Mouse (Mus musculus) thymus, adult 2 months (tissue): ENCODE measurements around the gene Atl1. TPM values are rescaled to one million over a fixed set of nuclear protein-coding genes. Genes with fewer than 3 reads are reported as not detected.

ENCODE experiments used
- DNase-seq: peaks from one replicate; pipeline ENCODE4 v3.0.0; 2021
- H3K27ac ChIP-seq: fragments of 200-500 bp; 2 replicates; pipeline ENCODE4 v1.5.1; 2012; ENCODE audit warnings: low read length, control low read depth; ENCODE audit not compliant: control insufficient read depth, insufficient read depth
- H3K27me3 ChIP-seq: fragments of 200-500 bp; 2 replicates; pipeline ENCODE4 v1.6.1; 2012; ENCODE audit warnings: mild to moderate bottlenecking, low read length, moderate library complexity, mixed read lengths; ENCODE audit not compliant: control insufficient read depth, insufficient read depth
- H3K36me3 ChIP-seq: fragments of 200-500 bp; 2 replicates; pipeline ENCODE4 v1.6.1; 2012; ENCODE audit warnings: mild to moderate bottlenecking, low read length, moderate library complexity; ENCODE audit not compliant: control insufficient read depth, insufficient read depth
- H3K4me1 ChIP-seq: fragments of 200-500 bp; replicated peaks from 2 replicates; pipeline ENCODE4 v1.6.1; 2012; ENCODE audit warnings: low read length; ENCODE audit not compliant: control insufficient read depth, insufficient read depth
- H3K4me3 ChIP-seq: fragments of 200-500 bp; 2 replicates; pipeline ENCODE4 v1.5.1; 2012; ENCODE audit warnings: mild to moderate bottlenecking, low read length, control low read depth, moderate library complexity; ENCODE audit not compliant: control insufficient read depth, insufficient read depth
- CTCF ChIP-seq: fragments of 200-500 bp; IDR thresholded peaks from 2 replicates; pipeline ENCODE4 v1.5.1; 2012; ENCODE audit warnings: mild to moderate bottlenecking, control low read depth, low read length, moderate library complexity, borderline replicate concordance; ENCODE audit not compliant: control insufficient read depth, poor library complexity, insufficient read depth; ENCODE audit errors: extremely low read depth
- POLR2A ChIP-seq: fragments of 200-500 bp; IDR thresholded peaks from 2 replicates; pipeline ENCODE4 v1.6.1; 2012; ENCODE audit warnings: mild to moderate bottlenecking, low read length, control low read depth, moderate library complexity; ENCODE audit not compliant: control insufficient read depth, poor library complexity, insufficient read depth; ENCODE audit errors: extremely low read depth
- WGBS: fragments of 180-500 bp; shearing (Covaris S2); methylation state at CpG from one replicate; pipeline ENCODE4 v1.1.7; 2018; 5-methylcytosine and 5-hydroxymethylcytosine counted together
- polyA plus RNA-seq: library from polyadenylated mRNA; depleted of rRNA; stranded (reverse); fragments of >200 nt; gene quantifications from 2 replicates; pipeline ENCODE4 v1.2.3, GENCODE M21; 2012

Gene Atl1
- polyA plus RNA-seq, 1 experiment = 0.75 TPM

- H3K4me1 ChIP-seq = peaks cover 10% of the 10 kb centered on the region
- H3K36me3 ChIP-seq = no peaks in the 10 kb centered on the region
- 19% methylated on average over 5 of the region's 5 CpGs for WGBS
- peak overlapping the region; percentile 37 for H3K4me3 ChIP-seq
- TF ChIP-seq CTCF (no peak), POLR2A (no peak)
- H3K27me3 ChIP-seq = peaks cover 2% of the 10 kb centered on the region; the same call in 1 of the 2 replicates
- no peak for DNase-seq
- H3K27ac ChIP-seq = peak overlapping the region; percentile 20; the same call in 1 of the 2 replicates
Observed at GRCm38 (mm10) chr12:69890476-69890875, 1.9 kb upstream of the Atl1 start.

DNA sequence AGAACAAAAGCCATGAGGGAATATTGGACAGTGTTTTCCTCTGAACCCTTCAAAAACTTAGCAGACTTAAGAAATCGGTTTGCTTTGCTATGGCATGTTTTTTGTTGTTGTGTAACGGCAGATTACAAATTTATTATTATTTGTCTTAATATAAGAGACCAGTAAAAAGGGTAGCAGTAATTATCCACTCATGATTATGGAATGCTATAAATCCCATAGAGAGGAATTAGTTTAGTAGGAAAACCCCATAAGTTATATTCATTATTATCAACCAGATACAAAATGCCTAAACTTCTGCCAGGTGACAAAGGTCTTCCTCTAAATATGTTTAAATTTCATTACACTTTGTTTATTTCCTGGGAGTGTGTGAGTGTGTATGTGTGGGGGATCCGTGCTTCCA, 693 bp upstream of the Atl1 start:
- no peaks in the 10 kb centered on the region; the same call in 1 of the 2 replicates for H3K27me3 ChIP-seq
- WGBS = 75% methylated on average over 3 of the region's 3 CpGs
- H3K4me1 ChIP-seq = peaks cover 10% of the 10 kb centered on the region
- no peak for DNase-seq
- H3K27ac ChIP-seq = no peak overlapping the region
- peak overlapping the region; percentile 80 for H3K4me3 ChIP-seq
- TF ChIP-seq CTCF (no peak), POLR2A (no peak)
- no peaks in the 10 kb centered on the region for H3K36me3 ChIP-seq

DNA sequence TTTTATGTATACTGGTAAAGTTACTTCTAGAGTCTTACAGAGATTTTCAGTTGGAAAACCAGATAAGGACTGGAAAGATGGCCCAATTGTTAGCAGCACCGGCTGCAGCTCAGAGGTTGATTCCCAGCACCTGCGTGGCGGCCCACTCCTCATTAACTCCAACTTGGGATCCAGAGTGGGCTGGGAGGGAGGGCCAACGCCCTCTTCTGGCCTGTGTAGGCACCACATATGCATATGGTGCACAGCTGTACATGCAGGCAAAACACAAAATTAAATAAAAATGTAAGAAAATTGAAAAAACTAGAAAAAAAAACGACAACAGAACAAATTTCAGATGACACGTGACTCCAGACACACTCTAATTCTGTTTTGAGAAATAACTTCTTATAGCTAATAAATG, 1.5 kb downstream of the Atl1 start:
- peaks cover 10% of the 10 kb centered on the region for H3K4me1 ChIP-seq
- no peak overlapping the region for H3K4me3 ChIP-seq
- TF ChIP-seq POLR2A = no peak
- TF ChIP-seq CTCF = peak; percentile 48; the same call in 1 of the 2 replicates
- WGBS = 81% methylated on average over 6 of the region's 6 CpGs
- H3K36me3 ChIP-seq = no peaks in the 10 kb centered on the region
- no peak overlapping the region for H3K27ac ChIP-seq
- H3K27me3 ChIP-seq = no peaks in the 10 kb centered on the region; the same call in 1 of the 2 replicates
- no peak for DNase-seq

GRCm38 (mm10) chr12:69895046-69895445, 2.6 kb downstream of the Atl1 start:
- H3K27ac ChIP-seq = no peak overlapping the region
- no peaks in the 10 kb centered on the region; the same call in 1 of the 2 replicates for H3K27me3 ChIP-seq
- peaks cover 10% of the 10 kb centered on the region for H3K4me1 ChIP-seq
- TF ChIP-seq POLR2A (no peak), CTCF (no peak)
- DNase-seq = no peak
- H3K4me3 ChIP-seq = no peak overlapping the region
- no peaks in the 10 kb centered on the region for H3K36me3 ChIP-seq
- WGBS = 51% methylated on average over 2 of the region's 2 CpGs

- no peaks in the 10 kb centered on the region; the same call in 1 of the 2 replicates for H3K27me3 ChIP-seq
- no peak for DNase-seq
- no peak overlapping the region for H3K4me3 ChIP-seq
- 97% methylated on average over 4 of the region's 4 CpGs for WGBS
- H3K4me1 ChIP-seq = 0 out of 2 replicates have a peak, but pooled peaks cover 2% of the 10 kb centered on the region
- no peak for TF ChIP-seq CTCF
- no peak for TF ChIP-seq POLR2A
- no peak overlapping the region for H3K27ac ChIP-seq
- H3K36me3 ChIP-seq = no peaks in the 10 kb centered on the region
Observed at GRCm38 (mm10) chr12:69898119-69898518, 5.7 kb downstream of the Atl1 start.

GRCm38 (mm10) chr12:69904991-69905390, 12.6 kb downstream of the Atl1 start:
- no peak for TF ChIP-seq CTCF
- TF ChIP-seq POLR2A = no peak
- Histone ChIP-seq H3K27ac (no peak overlapping the region), H3K4me3 (no peak overlapping the region), H3K27me3 (no peaks in the 10 kb centered on the region), H3K36me3 (no peaks in the 10 kb centered on the region), H3K4me1 (no peaks in the 10 kb centered on the region)
- 87% methylated on average over 2 of the region's 2 CpGs for WGBS
- DNase-seq = no peak

- Histone ChIP-seq H3K4me3 (no peak overlapping the region), H3K27ac (no peak overlapping the region), H3K36me3 (no peaks in the 10 kb centered on the region), H3K27me3 (no peaks in the 10 kb centered on the region), H3K4me1 (0 out of 2 replicates have a peak, but pooled peaks cover 3% of the 10 kb centered on the region)
- WGBS = 36% methylated on average over 30 of the region's 30 CpGs
- no peak for DNase-seq
- no peak for TF ChIP-seq POLR2A
- TF ChIP-seq CTCF = no peak
Observed at GRCm38 (mm10) chr12:69907667-69908510, 15.5 kb downstream of the Atl1 start.
